In the genomic region with DNA sequence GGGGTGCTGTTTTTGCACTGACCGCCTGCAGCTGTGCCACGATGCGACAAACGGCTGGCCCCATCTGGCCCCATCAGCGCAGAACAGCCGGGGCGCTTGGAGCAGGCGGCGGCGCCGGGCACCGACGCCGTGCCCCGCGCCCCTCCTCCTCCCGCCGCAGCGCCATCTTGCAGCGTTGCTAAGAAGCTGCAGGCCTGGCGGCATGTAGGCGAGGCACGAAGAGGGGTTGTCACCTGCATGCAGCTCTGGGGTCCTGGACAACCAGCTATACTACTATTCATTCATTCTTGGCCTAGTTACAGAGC, we compare ENCODE assay signal across 9 mouse cellular contexts. TPM values are rescaled to one million over a fixed set of nuclear protein-coding genes. Genes with fewer than 3 reads are reported as not detected.
DNase-seq lines count a peak whose midpoint lies in the region; ATAC-seq and TF ChIP-seq lines count a peak whose summit lies in the region.
"Had no signal": no experiment of that assay in that cellular context is flagged by ENCODE, and none has a peak within 500 bp of the region (broad histone marks: within the 10 kb centered on the region; RNA-seq: fewer than 3 reads in every experiment).

No protein-coding gene starts in this region.

- intact Hi-C loops in left cerebral cortex, postnatal 4 days (cut with DNase I) = no loop called here

- no peak overlapping the region for H3K9ac ChIP-seq in ES-Bruce4 (ENCODE audit: low read depth, poor library complexity, severe bottlenecking)
- H3K9ac ChIP-seq in forebrain, embryonic 11.5 days (ENCODE audit: low read length) = peak overlapping the region; percentile 29

- 1% methylated on average over 23 of the region's 23 CpGs for WGBS in forebrain, embryonic 11.5 days

- TF ChIP-seq POLR2A in ES-Bruce4 (IDR thresholded peaks at IDR 0.05; ENCODE audit: insufficient read depth, low read length) = no peak

- H3K36me3 ChIP-seq in ES-Bruce4 (ENCODE audit: control insufficient read depth, insufficient read depth, low read length, poor library complexity, severe bottlenecking) = no peaks in the 10 kb centered on the region
- no peaks in the 10 kb centered on the region for H3K36me3 ChIP-seq in forebrain, embryonic 11.5 days (ENCODE audit: control insufficient read depth, insufficient read depth, low read length)

- no peaks in the 10 kb centered on the region for H3K4me1 ChIP-seq in ES-Bruce4 (ENCODE audit: control insufficient read depth, insufficient read depth, low read length)
- H3K4me1 ChIP-seq in forebrain, embryonic 11.5 days (replicated peaks; ENCODE audit: control insufficient read depth, insufficient read depth, low read length) = peaks cover 18% of the 10 kb centered on the region

- no peak for DNase-seq in frontal cortex, postnatal 25 days (ENCODE audit: low spot score in 2 of 2)
- DNase-seq in forebrain, embryonic 11.5 days (ENCODE audit: low spot score) = peak; percentile 76
- peak; percentile 79 for DNase-seq in left cerebral cortex, postnatal 4 days
- peak; percentile 77 for DNase-seq in retina, embryonic 14.5 days (ENCODE audit: low spot score)
- DNase-seq in frontal cortex, postnatal 14 days (ENCODE audit: low spot score in 2 of 2) = no peak
- DNase-seq in kidney, adult 11 months = no peak

- peak overlapping the region; percentile 97 for H3K4me2 ChIP-seq in forebrain, embryonic 11.5 days (ENCODE audit: low read depth, low read length, severe bottlenecking)

- H3K27me3 ChIP-seq in ES-Bruce4 (ENCODE audit: control insufficient read depth, insufficient read depth, low read length, poor library complexity, severe bottlenecking) = 0 out of 2 replicates have a peak, but pooled peaks cover 5% of the 10 kb centered on the region
- peaks cover 14% of the 10 kb centered on the region for H3K27me3 ChIP-seq in forebrain, embryonic 11.5 days (ENCODE audit: control insufficient read depth, insufficient read depth, low read length)

- no peaks in the 10 kb centered on the region for H3K9me3 ChIP-seq in ES-Bruce4 (replicated peaks; ENCODE audit: control insufficient read depth, insufficient read depth, low read length, poor library complexity, severe bottlenecking)
- no peaks in the 10 kb centered on the region for H3K9me3 ChIP-seq in forebrain, embryonic 11.5 days (ENCODE audit: control insufficient read depth, low read length)

- peak; percentile 36 for TF ChIP-seq CTCF in ES-Bruce4 (IDR thresholded peaks at IDR 0.05; ENCODE audit: low read depth, low read length)

- H3K27ac ChIP-seq in ES-Bruce4 (ENCODE audit: insufficient read depth, low read length) = no peak overlapping the region
- no peak overlapping the region for H3K27ac ChIP-seq in forebrain, embryonic 11.5 days (ENCODE audit: low read depth, low read length)

- no peak for TF ChIP-seq EP300 in ES-Bruce4 (IDR thresholded peaks at IDR 0.05; ENCODE audit: insufficient read depth, low read depth, low read length)

- peak overlapping the region; percentile 4; the same call in 1 of the 2 replicates for H3K4me3 ChIP-seq in ES-Bruce4 (ENCODE audit: low read depth, low read length)
- peak overlapping the region; percentile 64 for H3K4me3 ChIP-seq in forebrain, embryonic 11.5 days (ENCODE audit: low read depth, low read length)

- ATAC-seq in frontal cortex, adult (ENCODE audit: low TSS enrichment) = peak; percentile 57
- ATAC-seq in forebrain, embryonic 11.5 days (replicated peaks; ENCODE audit: low FRiP score) = 0 out of 2 replicates have a peak, but pooled peaks have one; percentile 19

RNA-seq across cellular contexts. Expression of a gene that starts 1.2 kb away (rescaled TPM):
- polyA plus RNA-seq in ES-Bruce4 (2011; ENCODE audit: insufficient read depth, insufficient read length, low read depth, missing spikeins) = 0.81 and 1.6 TPM in 2 replicates
- polyA plus RNA-seq in forebrain, embryonic 11.5 days (2014; fragmentation: Nextera tagmentation; extraction: Ambion mirVana) = 2.8 and 3.5 TPM in 2 replicates
- 100 to 1,000 TPM; 111 to 114 TPM for total RNA-seq in left cerebral cortex, postnatal 4 days (2021)
- polyA plus RNA-seq: C2C12 had no signal

RNA-seq across cellular contexts. Expression of a gene that starts 38.4 kb away (rescaled TPM):
- polyA plus RNA-seq in ES-Bruce4 (2011; ENCODE audit: insufficient read depth, insufficient read length, low read depth, missing spikeins) = 12.2 and 18.7 TPM in 2 replicates
- polyA plus RNA-seq in forebrain, embryonic 11.5 days (2014; fragmentation: Nextera tagmentation; extraction: Ambion mirVana) = 50.1 and 51.9 TPM in 2 replicates
- 10 to 100 TPM; 49.8 to 53.8 TPM for total RNA-seq in left cerebral cortex, postnatal 4 days (2021)

RNA-seq across cellular contexts. Expression of a gene that starts 50.3 kb away (rescaled TPM):
- 12.2 and 15.6 TPM in 2 replicates for polyA plus RNA-seq in ES-Bruce4 (2011; ENCODE audit: insufficient read depth, insufficient read length, low read depth, missing spikeins)
- 22.0 and 24.8 TPM in 2 replicates for polyA plus RNA-seq in forebrain, embryonic 11.5 days (2014; fragmentation: Nextera tagmentation; extraction: Ambion mirVana)
- 10 to 100 TPM; 18.9 to 19.5 TPM for total RNA-seq in left cerebral cortex, postnatal 4 days (2021)

RNA-seq across cellular contexts. Expression of a gene that starts 50.5 kb away (rescaled TPM):
- polyA plus RNA-seq in ES-Bruce4 (2011; ENCODE audit: insufficient read depth, insufficient read length, low read depth, missing spikeins) = 15.3 and 17.2 TPM in 2 replicates
- 65.2 and 69.9 TPM in 2 replicates for polyA plus RNA-seq in forebrain, embryonic 11.5 days (2014; fragmentation: Nextera tagmentation; extraction: Ambion mirVana)
- total RNA-seq in left cerebral cortex, postnatal 4 days (2021) = 10 to 100 TPM; 27.9 to 29.6 TPM

Comparison
In these comparisons a context has a peak if more than half of its experiments do, and no peak if none do; other contexts are left out.
1. DNase-seq: peak in forebrain, embryonic 11.5 days (single experiment), left cerebral cortex, postnatal 4 days (single experiment) and retina, embryonic 14.5 days (single experiment); none in frontal cortex, postnatal 25 days (0 of 2), frontal cortex, postnatal 14 days (0 of 2) and kidney, adult 11 months (single experiment).